Mouse (Mus musculus) natural killer cell, adult 2 months (primary cell): ENCODE data around the gene Lrp2.

Source experiments
- DNase-seq, 2 experiments: peaks; one replicate each; pipeline ENCODE4 v3.0.0; 2022; ENCODE audit warnings: low spot score in 2 of 2

Gene Lrp2

DNA sequence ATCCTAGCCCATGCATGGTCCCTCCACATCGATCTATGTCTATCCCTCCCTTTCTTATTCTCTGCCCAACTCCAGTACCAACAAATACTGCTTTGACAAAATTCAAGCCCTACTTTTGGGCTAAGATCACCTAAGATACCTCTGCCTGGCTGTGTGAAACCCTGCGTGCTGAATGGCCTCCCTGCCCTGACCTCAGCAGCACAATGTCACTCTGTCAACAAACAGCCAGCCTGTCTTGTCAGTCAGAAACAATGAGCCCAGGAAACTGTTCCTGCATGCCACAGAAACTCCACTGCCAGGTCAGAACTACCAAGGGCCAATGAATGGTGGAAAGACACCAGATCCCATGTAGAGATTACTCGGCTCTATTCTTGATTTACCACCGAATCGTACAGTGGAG lies 55.7 kb downstream of the Lrp2 start:
- no peak for DNase-seq

- DNase-seq, result no peak
These were observed 65.6 kb downstream of the Lrp2 start for GRCm38 (mm10) chr2:69520273-69520672.

- no peak for DNase-seq
These were observed 67.6 kb downstream of the Lrp2 start for GRCm38 (mm10) chr2:69518307-69518706.

- no peak for DNase-seq
These were observed 74.1 kb downstream of the Lrp2 start for GRCm38 (mm10) chr2:69511766-69512165.

- no peak for DNase-seq
These were observed 85.5 kb downstream of the Lrp2 start for GRCm38 (mm10) chr2:69500357-69500756.

GRCm38 (mm10) chr2:69493130-69493529 lies 92.7 kb downstream of the Lrp2 start:
- DNase-seq, result no peak

DNA sequence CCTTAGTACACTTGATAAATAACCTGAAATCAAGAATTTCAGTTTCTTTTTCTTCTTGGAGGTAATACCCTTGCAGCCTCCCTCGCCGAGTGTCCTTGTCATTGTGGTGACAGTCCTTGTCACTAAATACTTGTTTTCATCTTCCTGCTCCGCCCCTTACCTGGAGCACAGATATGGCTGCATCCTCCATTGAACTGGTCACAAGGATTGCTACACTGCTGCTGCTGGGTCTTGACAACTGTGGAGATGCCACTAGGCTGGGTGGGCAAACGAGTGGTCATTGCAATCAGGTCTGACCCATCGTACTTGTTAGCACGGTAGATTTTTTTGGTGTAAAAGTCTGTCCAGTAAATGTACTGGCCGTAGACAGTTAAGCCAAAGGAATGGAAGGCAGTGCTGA lies 104.9 kb downstream of the Lrp2 start:
- no peak for DNase-seq

DNA sequence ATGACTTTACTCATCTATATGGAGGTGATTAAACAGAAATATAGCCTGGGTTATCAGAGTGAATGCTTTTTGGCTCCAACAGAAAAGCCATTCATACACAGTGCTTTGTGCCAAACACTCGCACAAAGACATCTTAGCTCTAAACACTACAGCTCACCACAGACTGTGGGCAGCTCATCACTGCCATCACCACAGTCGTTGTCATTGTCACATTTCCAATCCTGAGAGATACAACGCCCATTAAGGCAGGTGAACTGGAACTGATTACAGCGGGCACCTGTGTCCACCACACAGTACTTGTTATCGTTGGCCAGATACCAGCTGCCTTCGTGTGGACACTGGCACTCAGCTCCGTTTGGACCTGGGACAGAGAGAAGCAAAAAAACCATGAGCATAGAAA lies 106.0 kb downstream of the Lrp2 start:
- no peak for DNase-seq

GRCm38 (mm10) chr2:69476901-69477300 lies 109.0 kb downstream of the Lrp2 start:
- DNase-seq, result no peak

DNA sequence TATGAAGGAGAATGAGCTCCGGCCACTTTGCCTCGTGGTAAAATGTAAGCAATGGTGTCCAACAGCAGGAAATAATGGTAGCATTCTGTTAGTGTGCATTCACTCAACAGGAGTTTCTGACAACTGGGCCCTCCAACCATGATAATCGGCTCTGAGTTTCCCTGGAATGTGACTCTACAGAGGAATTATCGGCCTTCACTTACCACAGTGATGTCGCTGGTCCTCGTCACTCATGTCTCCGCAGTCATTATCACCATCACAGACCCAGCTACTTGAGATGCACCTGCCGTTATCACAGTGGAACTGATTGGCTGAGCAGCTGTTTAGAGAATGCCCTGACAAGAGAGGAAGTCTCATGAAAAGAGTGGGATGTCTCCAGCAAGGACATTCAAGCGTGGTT lies 110.7 kb downstream of the Lrp2 start:
- DNase-seq, result no peak

- DNase-seq, result no peak
These were observed 114.0 kb downstream of the Lrp2 start for GRCm38 (mm10) chr2:69471837-69472236.

- no peak for DNase-seq
These were observed 122.3 kb downstream of the Lrp2 start for GRCm38 (mm10) chr2:69463609-69464008.

DNA sequence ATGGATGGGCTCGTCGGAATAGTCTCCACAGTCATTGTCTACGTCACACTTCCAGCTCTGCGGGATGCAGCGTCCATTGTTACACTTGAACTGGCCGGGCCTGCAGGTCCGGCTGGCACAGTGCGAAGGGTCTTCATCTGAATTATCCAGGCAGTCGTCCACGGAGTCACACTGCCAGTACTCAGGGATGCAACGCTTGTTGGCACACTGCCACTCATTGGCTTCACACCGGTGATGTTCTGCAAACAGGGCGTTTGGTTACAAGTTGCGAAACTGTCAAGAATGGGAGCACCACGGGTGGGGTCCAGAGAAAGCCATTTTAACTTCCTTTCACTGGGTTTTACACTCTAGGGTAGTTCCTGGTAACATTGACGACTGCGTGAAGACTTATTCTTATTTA lies 126.4 kb downstream of the Lrp2 start:
- no peak for DNase-seq

DNA sequence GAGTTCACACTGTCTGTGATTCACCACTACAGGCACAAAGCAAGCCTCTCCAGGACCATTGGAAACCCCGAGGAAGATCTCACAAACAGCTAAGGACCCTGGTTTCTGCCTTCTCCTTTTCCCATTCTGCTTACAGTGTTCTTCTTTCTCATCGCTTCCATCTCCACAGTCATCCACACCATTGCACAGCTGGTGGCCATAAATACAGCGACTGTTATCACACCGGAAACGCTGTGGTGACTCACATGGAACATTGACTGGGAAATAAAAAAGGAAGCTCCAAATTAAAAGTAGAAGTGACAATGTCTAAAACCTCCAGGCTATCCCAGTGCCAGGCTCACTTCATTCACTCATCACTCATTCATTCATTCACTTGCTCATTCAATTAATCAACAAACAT lies 134.7 kb downstream of the Lrp2 start:
- DNase-seq, result no peak

GRCm38 (mm10) chr2:69448581-69448980 lies 137.3 kb downstream of the Lrp2 start:
- DNase-seq, result no peak

GRCm38 (mm10) chr2:69445896-69446472 lies 139.9 kb downstream of the Lrp2 start:
- DNase-seq, result no peak

- no peak for DNase-seq
These were observed 144.2 kb downstream of the Lrp2 start for GRCm38 (mm10) chr2:69441656-69442055.

- peak; percentile 29 to 35 for DNase-seq
These were observed 157.7 kb downstream of the Lrp2 start for GRCm38 (mm10) chr2:69428116-69428515.

GRCm38 (mm10) chr2:69427141-69427540 lies 158.7 kb downstream of the Lrp2 start:
- DNase-seq, result no peak

GRCm38 (mm10) chr2:69426081-69426480 lies 159.8 kb downstream of the Lrp2 start:
- no peak for DNase-seq

GRCm38 (mm10) chr2:69424829-69425228 lies 161.0 kb downstream of the Lrp2 start:
- no peak for DNase-seq

DNA sequence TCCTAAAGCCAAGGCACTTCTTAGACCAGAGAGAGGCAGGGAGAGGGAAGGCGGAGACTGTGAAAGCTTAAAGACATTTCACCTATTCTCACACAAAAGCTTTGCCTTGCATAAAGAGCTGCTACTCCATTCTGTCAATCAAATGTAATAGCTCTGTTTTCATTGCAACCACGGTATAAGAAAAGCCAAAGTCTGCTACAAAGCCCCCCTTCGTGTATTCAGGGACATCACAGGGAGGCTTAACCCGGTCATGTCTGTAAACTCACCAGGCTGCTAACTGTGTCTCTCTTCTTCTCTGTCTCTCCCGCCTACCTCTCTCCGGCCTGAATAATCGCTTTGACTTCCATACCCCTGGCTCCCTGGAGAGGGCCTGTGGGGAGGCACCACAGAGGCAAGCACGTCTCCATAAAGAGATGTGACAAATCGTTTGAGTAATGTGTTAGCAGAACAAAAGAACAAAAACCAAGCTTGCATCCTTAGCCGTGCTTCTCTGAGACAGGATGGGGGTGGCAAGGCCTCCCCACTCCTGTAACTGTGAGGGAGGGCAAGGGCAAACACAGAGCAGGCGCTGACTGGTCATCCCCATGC lies 167.5 kb downstream of the Lrp2 start:
- no peak for DNase-seq

DNA sequence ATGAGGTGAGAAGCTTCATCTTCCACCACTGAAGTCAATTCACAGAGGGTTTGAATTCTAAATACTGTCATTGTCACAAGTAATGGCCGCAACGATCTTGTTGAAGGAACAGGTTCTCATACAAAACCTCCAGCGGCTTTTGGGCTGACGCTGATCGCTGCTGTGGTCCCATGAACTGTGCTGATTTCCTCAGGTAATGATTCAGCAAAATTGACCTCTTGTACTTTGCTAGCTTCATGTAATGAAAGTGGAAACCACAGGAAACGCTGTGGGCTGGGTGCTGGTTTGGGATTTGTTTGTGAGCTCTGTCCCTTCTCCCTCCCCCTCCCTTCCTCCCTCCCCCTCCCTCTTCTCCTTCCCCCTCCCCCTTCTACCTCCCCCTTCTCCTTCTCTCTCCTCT lies 170.8 kb downstream of the Lrp2 start:
- peak; percentile 8 to 38 for DNase-seq

- no peak for DNase-seq
These were observed 171.3 kb downstream of the Lrp2 start for GRCm38 (mm10) chr2:69414539-69414938.
